Mouse (Mus musculus) spleen, adult 2 months (tissue): ENCODE measurements around the gene Lix1l.

Experiments used
- CTCF ChIP-seq: fragments of 200-500 bp; IDR thresholded peaks from 2 replicates; pipeline ENCODE4 v1.5.1; 2011; ENCODE audit warnings: mild to moderate bottlenecking, inconsistent platforms; ENCODE audit not compliant: insufficient read depth, insufficient read length, insufficient replicate concordance; ENCODE audit errors: extremely low read depth
- POLR2A ChIP-seq: fragments of 200-500 bp; IDR thresholded peaks from 2 replicates; pipeline ENCODE4 v1.6.1; 2011; ENCODE audit warnings: low read depth, low read length, inconsistent platforms

DNA sequence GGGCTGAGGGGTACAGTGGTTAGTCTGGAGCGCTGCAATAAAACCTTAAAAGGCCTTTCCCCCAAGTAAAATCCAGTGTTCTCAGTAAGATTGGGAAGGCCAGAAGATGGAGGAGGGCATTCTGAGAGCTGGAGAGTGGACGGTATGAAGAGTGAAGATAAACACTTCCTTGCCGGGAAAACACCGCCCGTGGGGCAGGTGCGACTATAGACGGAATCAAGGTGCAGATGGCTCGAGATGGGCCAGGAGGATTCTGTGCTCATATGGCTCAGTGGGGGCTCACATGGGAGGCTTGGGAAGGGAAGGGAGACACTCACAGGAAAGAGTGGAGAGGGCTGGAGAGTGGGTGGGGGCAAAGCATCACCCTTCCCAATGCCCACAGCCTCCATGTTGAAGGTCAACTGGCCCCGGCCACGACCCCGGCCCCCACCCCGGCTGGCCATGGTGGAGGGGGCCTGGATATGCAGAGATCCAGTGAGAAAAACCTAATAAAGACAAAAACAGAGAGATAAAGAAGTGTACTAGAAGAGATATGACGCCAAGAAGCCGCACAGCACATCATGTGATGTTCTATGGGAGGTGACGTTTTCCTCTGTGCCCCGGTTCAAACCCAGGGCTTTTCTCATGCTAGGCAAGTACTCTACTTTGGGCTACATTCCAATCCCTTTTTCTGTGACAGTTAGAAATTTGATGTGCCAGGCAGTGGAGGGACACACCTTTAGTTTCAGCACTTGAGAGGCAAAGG lies 19.0 kb upstream of the Lix1l start:
- TF ChIP-seq CTCF, result no peak
- no peak for TF ChIP-seq POLR2A
